Mouse (Mus musculus): ENCODE results near the gene Dus3l.
A peak's percentile ranks its signal among the peaks of the same experiment; 100 is the strongest.

Dus3l gene

DNA sequence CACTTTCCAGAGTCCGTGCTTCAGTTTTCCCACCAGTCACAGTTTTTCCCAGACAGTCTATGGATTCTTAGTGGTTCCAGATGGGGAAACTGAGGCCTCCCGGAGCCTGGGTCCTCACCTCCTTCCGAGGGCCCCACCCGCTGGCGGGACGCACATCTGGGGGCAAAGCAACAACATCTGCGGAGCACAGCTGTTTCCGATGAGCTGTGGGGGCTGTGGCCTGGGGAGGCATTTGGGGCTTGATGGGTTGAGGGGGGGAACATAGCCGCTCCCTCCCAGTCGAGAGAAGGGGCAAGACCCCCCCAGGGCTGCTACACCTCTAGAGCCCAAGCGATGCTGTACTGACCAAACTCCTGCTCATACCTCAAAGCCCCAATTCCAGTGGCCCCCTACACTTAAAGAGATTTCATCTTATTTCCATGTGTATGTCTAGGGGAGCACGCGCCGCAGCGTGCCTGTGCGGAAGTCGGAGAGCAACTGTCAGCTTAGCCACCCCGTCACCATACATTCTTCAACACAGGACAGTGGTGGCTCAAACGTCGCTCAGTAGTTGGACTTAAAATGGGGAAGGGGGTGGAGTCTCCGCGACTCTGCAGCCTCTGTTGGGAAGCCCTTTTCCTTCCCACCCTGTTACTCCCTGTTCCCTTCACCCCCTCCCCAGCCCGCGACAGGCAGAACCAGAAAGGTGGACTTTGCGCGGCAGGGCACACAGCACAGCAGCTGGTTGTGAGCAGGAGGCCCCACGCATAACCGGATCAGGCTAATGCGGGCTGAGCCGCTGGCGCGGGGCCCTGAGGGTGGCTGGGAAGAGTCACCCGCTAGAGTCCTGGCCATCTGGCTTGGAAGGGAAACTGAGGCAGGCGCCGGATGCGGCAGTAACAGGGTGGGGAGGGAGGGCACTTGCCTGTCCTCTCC lies 10.0 kb upstream of the Dus3l start:
- DNase-seq (ENCODE audit: low spot score) = no peak

DNA sequence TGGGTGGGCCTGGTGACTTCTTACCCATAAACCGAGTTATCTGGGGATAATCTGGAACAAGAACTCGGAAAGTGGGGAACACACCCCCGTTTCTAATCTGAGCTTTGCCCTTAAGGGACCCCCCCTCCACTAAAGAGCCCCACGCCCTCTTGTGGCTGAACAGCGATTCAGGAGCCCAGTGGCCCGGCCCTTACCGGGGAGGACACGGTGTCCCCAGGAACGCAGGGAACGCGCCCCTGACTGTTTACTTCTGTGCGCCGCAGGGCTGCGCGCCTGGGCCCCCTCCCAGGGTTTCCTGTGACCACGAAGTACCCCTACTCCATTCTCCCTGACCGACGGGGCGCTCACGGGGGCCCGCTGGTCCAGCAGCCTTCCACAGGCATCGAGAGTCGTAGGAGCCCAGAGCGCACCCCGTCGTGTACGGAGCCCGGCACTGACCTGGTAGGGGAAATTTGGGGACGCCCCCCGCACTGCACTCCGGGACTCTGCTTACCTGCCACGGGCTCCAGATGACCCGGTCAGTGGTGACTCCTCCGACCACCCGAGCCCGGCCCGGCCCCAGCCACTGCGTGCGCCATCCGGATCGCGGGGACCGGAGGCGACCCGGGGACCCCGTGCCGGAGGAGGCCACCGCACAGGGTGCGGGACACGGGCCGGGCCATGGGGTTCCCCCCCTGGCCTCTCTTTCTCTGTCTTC lies 7.7 kb upstream of the Dus3l start:
- peak; percentile 34 for DNase-seq (ENCODE audit: low spot score)

DNA sequence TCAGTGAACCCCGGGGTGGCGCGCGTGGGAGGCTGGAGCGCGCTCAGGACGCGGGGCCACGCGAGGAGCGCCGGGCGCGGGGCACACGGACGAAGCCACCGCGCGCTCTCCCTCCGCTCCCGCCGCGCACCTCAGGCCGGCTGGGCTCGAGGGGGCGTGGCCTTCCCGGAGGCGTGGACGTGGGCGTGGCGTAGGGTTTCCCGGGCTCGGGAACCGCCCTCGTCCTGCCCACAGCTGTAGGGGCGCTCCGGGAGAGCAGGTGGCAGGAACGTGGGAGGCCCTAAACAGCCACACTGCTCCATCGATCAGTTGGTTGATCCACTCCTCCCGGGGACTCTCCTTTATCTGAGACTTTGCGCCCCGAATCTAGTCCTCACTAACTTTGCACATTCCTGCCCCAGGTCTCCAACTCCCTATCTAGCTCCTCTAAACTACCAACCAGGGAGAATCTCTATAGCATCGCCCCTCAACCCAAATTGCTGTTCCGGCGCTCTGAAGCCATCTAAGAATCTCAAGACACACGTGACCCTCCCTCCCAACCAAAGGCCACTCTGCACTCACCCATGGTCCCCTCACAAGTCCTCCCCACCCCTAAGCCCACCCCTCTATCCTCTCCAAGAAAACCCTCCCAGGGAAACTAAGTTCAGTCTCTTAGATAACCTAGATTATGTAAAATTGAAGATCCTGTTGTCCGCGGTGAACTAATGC lies 7.0 kb upstream of the Dus3l start, which contains the start of gene Nrtn:
TSS of gene Nrtn (minus strand) at position 115 of the 708 bp plus-strand sequence.
- DNase-seq (ENCODE audit: low spot score) = peak; percentile 94

DNA sequence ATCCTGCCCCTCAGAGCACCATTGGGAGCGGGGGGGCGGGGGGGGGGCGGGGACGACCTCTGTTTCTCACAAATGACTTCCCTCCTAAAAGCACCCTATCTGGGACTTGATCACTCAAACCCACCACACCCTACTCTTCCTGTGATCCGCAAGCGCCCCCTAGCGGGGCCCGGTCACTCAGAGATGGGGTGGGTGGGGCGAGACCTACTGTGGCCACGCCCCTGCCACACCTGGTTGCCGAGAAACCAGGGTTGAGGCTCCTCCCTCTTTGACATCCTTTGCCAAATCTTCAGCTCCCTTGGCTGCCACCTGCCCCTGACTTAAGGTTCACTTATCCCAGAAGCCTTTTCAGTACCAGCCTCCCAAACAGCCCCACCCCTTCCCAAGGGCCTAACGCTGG lies 6.4 kb upstream of the Dus3l start:
- DNase-seq (ENCODE audit: low spot score) = peak; percentile 76

DNA sequence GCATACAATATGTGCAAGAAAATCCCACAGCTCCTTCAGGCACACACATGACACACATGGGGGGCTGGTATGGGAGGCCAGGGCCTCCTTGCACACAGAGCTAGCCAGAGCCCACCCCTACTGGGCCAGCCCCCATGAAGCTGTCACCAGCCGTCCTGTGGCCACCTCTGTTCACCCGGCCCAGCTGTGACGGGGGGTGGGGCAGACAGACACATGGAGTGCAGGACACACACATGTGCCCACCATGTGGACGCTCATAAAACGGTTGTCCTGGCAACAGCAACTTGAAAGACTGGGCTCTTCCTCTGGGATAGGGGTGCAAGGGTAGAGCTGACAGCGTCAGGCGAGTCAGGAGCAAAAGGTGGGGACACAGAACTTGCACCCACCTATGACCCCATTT lies 5.3 kb upstream of the Dus3l start:
- DNase-seq (ENCODE audit: low spot score) = no peak

DNA sequence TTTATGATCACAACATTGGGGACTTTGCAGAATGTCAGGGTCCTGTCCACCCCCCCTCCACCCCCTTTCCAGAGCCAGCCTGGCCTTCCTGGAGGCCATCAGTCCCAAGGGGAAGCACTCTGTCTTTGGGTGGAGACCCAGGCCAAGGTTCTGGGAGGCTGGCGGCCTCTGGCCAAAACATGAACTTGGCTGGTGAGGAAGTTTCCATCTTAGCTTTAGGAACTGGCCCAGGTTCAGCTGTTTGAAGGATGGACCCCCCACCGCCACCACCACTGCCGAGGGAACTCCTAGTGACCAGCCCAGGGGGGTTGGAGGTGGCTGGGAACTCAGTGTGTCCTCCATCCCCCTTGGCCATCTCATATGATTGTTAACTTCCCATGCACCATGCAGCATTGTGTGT lies 3.5 kb upstream of the Dus3l start:
- DNase-seq (ENCODE audit: low spot score) = no peak

DNA sequence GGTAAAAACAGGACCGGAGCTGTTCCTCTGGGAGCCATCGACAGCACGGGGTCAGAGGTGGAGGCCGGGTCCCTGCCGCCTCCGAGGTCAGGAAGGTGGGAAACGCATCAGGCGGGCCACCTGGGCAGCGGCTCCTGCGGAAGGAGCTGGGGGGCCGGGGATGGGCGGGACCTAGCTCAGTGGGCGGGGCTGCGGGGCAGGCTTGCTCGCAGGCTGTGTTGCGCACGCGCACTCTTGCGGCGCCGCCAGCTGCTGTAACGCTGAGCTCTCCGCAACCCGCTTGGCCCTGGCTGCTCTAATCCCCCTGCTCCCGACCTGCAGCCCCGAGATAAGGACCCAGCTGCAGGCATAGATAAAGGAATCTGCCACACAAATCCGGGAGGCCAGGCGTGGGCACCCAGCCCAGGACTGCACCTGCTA lies 2.6 kb upstream of the Dus3l start:
- DNase-seq (ENCODE audit: low spot score) = peak; percentile 84

DNA sequence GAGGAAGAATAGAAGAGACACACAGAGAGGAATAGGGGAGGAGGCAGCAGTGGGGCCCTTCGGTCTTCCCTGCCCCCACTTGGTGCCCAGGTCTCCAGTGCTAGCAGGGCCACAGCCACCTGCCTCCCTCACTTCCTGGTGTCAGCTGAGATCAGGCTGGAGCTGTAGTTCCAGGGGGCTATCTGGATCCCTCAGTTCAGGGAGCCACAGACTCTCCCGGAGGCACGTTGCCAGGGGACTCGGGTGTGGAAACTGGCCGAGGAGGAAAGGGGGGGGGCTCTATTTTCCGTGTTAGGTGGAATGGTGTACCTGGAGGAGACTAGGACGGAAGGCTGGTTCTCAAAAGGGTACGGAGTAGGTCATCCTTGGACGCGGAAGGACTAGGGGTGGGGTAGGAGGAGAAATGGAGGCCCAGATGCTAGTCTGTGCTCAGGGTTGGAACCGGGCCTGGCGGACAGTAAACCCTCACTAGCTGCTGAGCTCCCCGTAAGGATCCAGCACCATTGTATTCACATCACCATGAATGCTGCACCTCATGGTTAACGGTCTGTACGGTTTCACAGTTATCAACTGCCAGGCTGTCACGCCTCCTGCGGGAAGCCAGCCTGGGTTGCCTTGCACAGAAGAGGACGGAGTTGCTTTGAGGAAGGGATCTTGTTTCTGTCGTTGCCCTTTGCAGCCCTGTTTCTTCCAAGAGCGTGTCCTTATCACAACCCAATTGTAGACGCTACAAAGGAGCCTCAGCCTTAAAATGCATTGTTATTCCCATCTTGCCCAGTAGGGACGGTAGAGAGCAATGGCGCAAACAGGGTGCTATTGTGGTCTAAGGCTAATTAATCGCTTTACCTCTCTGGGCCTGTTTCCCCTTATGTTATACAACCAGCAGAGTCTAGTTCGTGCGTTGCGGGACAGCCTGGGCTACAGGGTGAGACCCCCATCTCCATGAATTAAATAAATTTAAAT lies 1.5 kb upstream of the Dus3l start:
- peak; percentile 55 for DNase-seq (ENCODE audit: low spot score)

DNA sequence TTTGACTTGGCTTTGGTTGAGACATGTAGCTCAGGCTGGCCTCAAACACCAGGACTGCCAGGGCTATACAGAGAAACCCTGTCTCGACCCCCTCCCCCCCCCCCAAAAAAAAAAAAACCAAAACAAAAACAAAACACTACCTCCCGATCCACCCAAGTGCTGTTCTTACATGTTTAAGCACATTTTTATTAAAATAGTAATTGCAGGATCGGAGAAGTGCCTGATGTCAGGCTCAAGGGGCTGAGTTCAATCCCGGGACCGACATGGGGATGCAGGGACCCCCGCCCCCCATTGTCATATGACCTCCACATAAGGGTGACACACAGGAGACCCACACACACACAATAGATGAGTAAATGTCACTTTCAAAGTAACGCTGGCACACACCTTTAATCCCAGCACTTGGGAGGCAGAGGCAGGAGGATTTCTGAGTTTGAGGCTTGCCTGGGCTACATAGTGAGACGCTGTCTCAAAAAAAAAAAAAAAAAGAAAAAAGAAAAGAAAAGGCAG lies 761 bp upstream of the Dus3l start:
- no peak for DNase-seq (ENCODE audit: low spot score)

DNA sequence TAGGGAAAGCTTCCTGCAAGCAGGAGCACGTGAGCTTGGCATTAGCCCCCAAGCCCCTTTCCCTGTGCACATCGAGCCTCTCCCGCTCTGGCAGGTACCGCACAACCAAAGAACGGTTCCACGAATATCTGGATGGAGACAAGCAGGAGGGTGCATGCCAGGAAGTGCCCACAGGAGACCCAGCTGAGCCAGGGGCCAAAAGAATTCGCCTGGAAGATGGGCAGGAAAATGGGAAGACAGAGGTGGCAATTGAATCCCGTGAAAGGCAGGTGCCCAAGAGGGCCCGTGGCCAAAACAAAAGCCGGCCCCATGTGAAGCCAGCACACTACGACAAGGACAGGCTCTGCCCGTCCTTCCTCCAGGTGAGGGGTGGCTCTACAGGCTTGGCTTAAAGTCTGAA lies 874 bp downstream of the Dus3l start:
- no peak for DNase-seq (ENCODE audit: low spot score)

DNA sequence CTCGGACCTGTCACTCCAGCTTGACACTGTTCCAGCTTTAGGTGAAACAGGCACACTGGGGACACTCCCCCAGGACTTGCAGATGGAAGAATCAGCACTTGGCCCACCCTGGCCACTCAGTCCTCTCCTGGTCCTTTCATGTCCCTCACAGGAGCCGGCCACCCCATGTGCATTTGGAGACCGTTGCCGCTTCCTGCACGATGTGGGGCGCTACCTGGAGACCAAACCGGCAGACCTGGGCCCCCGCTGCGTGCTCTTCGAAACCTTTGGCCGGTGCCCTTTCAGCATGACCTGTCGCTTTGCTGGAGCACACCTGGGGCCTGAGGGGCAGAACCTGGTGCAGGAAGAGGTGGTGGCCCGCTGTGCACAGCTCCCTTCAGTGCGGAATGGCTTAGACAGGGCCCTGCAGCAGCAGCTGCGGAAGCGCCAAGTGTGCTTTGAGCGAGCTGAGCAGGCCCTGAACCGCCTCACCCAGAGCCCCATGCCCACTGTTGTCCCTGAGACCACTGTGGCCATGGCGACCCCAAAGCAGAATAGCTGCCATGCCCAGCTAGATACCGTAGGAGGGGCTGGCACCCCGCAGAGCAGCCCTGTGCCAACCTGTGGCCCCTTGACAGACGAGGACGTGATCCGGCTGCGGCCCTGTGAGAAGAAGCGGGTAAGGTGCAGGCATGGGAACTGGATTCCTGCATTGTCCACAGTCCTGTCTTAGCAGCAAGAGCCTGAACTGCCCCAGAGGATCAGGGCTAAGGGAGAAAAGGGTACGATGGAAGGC lies 2.3 kb downstream of the Dus3l start:
- DNase-seq (ENCODE audit: low spot score) = no peak

DNA sequence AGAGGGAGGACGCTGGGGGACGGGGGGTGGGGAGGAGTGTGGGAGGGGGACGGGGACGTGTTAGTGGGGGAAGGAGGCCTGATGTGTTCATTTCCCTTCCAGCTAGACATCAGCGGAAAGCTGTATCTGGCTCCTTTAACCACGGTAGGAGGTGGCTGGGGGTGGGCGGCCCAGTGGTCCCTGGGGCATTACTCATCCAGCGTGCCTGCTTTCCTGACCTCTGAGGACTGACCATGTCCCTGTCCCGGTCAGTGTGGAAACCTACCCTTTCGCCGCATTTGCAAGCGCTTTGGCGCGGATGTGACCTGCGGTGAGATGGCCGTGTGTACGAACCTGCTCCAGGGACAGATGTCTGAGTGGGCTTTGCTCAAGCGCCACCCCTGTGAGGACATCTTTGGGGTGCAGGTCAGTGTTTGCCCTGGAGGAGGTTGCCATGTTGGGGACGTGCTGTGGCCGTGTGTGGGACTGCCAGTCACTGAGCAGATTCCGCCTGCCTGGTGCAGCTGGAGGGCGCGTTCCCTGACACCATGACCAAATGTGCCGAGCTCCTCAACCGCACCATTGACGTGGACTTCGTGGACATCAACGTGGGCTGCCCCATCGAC lies 3.1 kb downstream of the Dus3l start:
- DNase-seq (ENCODE audit: low spot score) = no peak

DNA sequence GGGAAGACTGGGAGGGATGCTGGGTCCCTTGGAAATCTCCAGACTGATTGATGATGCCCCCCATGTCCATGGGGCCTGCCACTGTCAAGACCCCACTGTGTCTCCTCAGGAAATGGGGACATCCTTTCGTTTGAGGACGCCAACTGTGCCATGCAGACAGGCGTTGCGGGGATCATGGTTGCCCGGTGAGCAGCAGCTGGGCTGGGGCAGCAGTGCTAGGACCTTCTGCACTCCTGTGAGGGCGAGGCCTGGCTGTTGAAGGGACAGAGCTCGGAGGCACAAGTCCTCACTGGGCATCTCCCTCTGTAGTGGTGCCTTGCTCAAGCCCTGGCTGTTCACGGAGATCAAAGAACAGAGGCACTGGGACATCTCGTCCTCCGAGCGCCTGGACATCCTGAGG lies 4.4 kb downstream of the Dus3l start:
- DNase-seq (ENCODE audit: low spot score) = no peak

DNA sequence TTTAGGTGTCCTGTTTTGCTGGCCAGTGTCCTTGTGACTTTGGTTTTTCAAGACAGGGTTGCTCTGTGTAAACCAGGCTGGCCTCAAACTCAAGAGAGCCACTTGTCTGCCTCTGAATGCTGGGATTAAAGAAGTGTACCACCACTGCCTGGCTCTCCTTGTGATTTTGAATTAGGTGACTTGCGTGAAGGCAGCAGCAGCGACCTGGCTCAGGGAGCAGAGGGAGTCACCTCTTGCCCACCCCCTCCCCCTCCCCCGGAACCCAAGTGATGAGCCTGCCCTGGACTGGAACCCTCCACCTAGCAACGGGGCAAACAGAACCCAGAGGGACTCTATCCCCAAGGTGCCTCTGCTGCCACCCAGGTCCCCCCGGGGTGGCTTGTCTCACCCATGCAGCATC lies 5.4 kb downstream of the Dus3l start, which contains the start of gene Prr22:
TSS of gene Prr22 (plus strand) at position 301 of the 400 bp plus-strand sequence.
- DNase-seq (ENCODE audit: low spot score) = no peak

DNA sequence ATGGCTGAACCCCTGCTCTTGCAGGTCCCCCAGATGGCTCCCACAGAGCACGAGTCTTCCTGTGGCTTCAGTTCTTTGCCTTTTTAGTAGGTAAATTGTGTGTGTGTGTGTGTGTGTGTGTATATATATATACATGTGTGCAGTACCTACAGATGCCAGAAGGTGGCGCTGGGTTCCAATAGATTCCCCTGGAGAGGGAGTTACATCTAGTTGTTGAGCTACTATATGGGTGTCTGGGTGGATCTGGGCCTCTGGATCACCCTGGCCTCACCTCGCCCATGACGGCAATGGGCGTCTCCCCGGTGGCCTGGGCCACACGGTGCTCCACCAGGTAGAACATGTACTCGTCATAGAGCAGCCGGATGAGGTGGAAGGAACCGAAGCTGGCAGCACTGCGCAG lies 13.0 kb downstream of the Dus3l start:
- DNase-seq (ENCODE audit: low spot score) = no peak

DNA sequence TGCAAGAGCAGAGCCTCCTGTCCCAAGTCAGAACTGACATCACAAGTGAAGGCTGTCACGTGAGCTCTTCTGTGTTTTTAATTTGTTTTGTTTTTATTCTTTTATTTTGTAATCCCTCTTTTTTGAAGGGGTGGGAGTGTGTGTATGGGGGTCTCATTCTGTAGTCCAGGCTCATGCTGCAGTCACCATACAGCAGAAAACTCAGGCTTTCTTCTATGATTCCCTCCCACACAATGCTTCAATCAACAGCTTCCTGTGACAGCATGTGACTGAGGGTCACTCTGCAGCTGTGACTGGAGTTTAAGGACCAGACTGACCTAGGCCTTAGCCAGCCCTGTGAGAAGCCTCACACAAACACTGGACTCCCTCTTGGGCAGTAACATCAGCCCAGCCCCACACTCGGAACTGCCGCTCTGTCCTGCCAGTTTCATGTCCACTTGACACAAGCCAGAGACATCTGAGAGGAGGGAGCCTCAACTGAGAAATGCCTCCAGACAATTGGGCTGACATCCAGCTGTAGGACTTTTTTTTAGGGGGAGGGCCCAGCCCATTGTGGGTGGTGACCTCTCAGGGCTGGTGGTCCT lies 14.3 kb downstream of the Dus3l start:
- no peak for DNase-seq (ENCODE audit: low spot score)

DNA sequence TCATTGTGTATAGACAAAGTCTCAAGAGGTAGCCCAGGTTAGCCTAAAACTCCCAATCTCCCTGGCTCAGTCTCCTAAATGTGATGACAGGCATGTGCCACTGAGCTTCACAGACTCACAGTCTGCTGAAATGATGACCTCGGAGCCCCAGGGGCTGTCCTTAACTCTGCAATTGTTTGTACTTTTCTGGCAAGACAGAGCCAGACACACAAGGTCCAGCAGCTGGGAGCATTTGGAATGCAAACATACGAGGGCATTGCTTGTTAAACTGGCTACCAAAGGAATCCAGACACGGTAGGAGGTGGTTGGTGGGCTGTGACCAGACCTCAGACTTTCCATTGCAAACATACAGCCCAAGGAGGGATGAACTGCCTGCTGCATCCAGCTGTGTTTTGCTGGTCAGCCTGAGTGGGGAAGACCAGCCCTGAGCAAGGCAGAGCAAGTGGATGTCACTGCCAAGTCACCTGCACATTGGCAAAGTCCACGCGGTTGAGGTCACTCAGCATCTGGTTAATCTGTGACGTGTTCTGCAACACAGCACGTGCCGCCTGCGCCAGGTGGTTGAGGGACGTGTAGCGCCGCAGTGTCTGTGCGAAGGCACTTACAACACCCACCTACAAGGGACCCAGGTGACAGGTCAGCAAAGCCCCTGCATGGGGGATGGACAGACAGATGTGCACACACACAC lies 15.9 kb downstream of the Dus3l start:
- DNase-seq (ENCODE audit: low spot score) = no peak

DNA sequence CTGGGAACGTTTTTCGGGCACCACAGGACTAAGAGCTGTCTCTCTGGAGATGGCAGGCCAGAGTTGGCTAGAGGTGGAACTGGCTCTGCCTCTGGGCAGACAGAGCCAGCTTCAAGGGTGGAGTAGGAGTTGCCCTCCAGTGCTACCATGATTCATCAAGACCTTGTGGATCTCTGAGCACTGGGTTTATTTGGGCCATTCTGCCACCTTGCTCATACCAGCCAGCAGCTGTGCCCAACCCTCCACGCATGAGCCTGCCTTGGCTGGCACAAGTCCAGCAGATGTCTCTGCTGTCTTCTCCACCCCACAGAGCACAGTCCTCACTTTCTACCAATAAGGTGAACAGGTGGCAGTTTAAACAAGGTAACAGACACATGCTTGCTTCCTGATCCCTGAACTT lies 24.3 kb downstream of the Dus3l start:
- no peak for DNase-seq (ENCODE audit: low spot score)

DNA sequence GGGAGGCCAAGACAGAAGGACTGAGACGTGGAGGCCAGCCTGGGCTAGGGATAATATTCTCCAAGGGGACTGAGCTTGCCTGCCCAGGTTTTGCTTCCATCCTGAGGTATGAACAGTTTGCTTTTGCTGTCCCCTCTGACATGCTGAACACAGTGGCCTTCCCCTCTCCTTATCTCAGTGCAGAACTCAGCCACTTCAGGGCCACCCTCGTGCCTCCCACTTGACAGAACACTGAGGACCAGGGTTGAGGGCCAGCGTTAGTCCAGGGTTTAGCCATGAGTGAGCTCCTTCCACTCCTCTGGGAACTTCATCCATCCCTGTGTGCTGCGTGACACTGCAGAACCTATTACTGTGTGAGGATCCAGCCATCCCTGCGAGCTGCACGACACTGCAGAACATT lies 24.7 kb downstream of the Dus3l start:
- DNase-seq (ENCODE audit: low spot score) = no peak

Measured in ovary, postnatal 14 days (tissue).